Mouse (Mus musculus) cerebellum, adult 2 months (tissue): Measurements from ENCODE around the gene Adgrl1. TPM values are rescaled to one million over a fixed set of nuclear protein-coding genes. Genes with fewer than 3 reads are reported as not detected.
A peak's percentile ranks its signal among the peaks of the same experiment; 100 is the strongest.

Experiments
- DNase-seq, 2 experiments: peaks; one replicate each; pipeline ENCODE4 v3.0.0; 2021
- H3K27ac ChIP-seq: fragments of 200-500 bp; 2 replicates; pipeline ENCODE4 v1.5.1; 2012; ENCODE audit warnings: low read length, control low read depth, inconsistent platforms; ENCODE audit not compliant: insufficient read depth
- H3K27me3 ChIP-seq: fragments of 200-500 bp; 2 replicates; pipeline ENCODE4 v1.6.1; 2012; ENCODE audit warnings: inconsistent platforms, mild to moderate bottlenecking, low read length, moderate library complexity; ENCODE audit not compliant: control insufficient read depth, insufficient read depth
- H3K4me1 ChIP-seq: fragments of 200-500 bp; 2 replicates; pipeline ENCODE4 v1.6.1; 2011; ENCODE audit warnings: low read length; ENCODE audit not compliant: control insufficient read depth, insufficient read depth
- H3K4me3 ChIP-seq: fragments of 200-500 bp; replicated peaks from 2 replicates; pipeline ENCODE3; 2011; ENCODE audit warnings: mild to moderate bottlenecking, low read depth, low read length, control low read depth; ENCODE audit not compliant: insufficient read depth
- CTCF ChIP-seq: fragments of 200-500 bp; IDR thresholded peaks from 2 replicates; pipeline ENCODE4 v1.5.1; 2011; ENCODE audit warnings: low read depth, mild to moderate bottlenecking, control low read depth, low read length, moderate library complexity, borderline replicate concordance; ENCODE audit not compliant: insufficient read depth
- POLR2A ChIP-seq: fragments of 200-500 bp; IDR thresholded peaks from 2 replicates; pipeline ENCODE4 v1.6.1; 2011; ENCODE audit warnings: low read length, control low read depth, borderline replicate concordance; ENCODE audit not compliant: insufficient read depth
- WGBS: fragments of 180-500 bp; shearing (Covaris S2); methylation state at CpG from one replicate; pipeline ENCODE4 v1.1.7; 2018; 5-methylcytosine and 5-hydroxymethylcytosine counted together
- polyA plus RNA-seq: library from polyadenylated mRNA; depleted of rRNA; stranded (reverse); fragments of >200 nt; gene quantifications from 2 replicates; pipeline ENCODE4 v1.2.3, GENCODE M21; 2012; rRNA removed

Adgrl1 gene
- 164 and 184 TPM in 2 replicates for polyA plus RNA-seq

DNA sequence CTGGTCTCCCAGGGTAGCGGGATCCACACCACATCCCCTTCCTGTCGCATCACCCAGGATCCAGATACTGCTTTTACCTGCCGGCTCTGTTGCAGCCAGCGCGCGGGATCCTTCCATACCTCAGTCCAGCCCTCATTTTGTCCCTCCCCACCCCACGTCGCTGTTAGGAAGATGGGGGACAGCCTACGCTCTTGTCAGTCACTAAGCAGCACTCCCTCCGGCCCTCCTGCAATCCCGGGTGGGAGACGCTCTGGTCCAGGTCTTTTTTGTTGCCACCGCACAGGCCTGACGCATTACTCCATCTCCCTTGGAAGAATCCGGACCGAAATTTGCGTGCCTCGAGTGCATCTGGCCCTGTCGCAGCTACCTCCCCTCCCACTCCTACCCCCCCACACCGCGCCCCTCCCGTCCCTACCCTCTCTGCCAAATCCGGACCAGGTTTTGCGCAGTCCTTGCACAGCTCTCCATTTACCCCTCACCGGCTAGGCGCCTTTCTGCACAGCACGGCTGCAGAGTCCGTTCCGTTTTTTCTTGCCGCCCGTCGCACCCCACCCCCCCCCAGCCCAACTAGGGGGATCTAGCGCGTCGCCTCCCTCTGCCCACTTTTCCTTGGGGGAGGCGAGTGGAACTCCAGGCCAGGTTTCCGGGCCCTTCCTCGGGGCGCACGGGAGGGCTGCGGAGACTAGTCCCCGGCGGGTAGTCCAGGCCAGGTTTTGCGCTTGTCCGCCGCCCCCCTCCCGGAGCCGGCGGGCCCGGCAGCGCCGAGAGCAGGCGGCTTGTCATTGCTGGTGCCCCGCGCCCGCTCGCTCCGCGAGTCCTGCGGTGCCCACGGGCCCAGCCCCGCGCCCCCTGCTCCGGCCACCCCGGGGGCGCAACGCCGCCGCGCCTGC, at the start of gene Adgrl1:
TSS of gene Adgrl1 (plus strand) at position 743 of the 890 bp plus-strand sequence.
- peaks cover 43% of the 10 kb centered on the region for H3K4me1 ChIP-seq
- WGBS = 1% methylated on average over 69 of the region's 70 CpGs

DNA sequence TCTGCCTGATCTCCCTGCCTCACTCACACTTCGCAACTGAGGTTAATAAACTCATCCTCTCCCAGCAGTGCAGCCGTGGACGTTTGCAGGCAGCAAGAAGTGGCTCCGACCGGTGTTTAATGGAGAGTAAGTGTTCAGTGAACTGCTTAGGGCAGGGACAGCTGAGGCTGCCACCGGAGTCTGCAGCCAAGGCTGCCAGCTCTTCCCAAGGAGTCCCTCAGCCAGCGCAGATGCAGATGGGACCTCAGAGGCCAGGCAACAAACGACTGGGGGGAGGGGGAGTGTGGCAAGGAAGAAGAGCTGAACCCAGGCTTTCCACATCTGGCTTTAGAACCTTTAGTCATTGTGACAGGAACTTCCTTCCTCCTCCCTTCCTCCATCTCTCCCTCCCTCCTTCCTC, 47.6 kb upstream of the Adgrl1 start:
- Histone ChIP-seq H3K4me3 (no peak overlapping the region), H3K27ac (no peak overlapping the region), H3K27me3 (no peaks in the 10 kb centered on the region), H3K4me1 (no peaks in the 10 kb centered on the region; the same call in 1 of the 2 replicates)
- TF ChIP-seq CTCF (no peak), POLR2A (no peak)
- no peak for DNase-seq
- WGBS = 7% methylated on average over 8 of the region's 8 CpGs

More for the DNA sequence above, at the start of gene Adgrl1:
- Histone ChIP-seq H3K27ac (peak within 1 kb of the TSS; percentile 99), H3K4me3 (peak within 1 kb of the TSS; percentile 75), H3K27me3 (no peaks in the 10 kb centered on the region)
- peak; percentile 97 to 98 for DNase-seq
- peak; percentile 57 for TF ChIP-seq POLR2A
- no peak for TF ChIP-seq CTCF

DNA sequence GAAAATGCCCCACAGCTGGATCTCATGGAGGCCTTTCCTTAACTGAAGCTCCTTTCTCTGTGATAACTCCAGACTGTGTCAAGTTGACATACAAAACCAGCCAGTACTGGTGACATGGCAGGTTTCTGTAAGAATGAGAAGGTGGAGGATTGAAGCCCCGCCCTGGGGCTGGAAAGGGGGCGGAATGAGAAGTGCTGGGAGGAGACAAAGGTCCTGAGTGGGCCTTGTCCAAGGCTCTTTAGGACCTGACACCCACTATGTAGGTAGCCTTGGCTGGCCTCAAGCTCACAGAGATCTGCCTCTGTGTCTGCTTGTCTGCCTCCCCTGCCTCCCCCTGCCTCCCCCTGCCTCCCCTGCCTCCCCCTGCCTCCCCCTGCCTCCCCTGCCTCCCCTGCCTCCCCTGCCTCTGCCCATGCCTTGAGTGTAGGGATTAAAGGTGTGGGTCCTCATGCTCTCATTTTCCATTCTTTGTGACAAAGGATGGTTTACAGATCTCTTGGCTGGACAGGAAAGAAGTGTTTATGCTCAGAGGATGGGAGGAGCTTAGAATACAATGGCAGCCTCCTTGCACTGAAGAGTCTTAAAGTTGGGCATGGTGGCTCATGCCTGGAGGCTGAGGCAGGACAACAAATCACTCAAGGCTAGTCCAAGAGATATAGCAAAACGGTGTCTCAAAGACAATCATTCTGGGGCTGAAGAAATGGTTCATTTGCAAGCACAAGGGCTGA, 46.4 kb upstream of the Adgrl1 start:
- DNase-seq = no peak
- TF ChIP-seq CTCF (no peak), POLR2A (no peak)
- H3K27me3 ChIP-seq = no peaks in the 10 kb centered on the region
- WGBS = 87% methylated on average over 3 of the region's 3 CpGs
- H3K4me1 ChIP-seq = no peaks in the 10 kb centered on the region; the same call in 1 of the 2 replicates
- H3K4me3 ChIP-seq = no peak overlapping the region
- no peak overlapping the region for H3K27ac ChIP-seq

DNA sequence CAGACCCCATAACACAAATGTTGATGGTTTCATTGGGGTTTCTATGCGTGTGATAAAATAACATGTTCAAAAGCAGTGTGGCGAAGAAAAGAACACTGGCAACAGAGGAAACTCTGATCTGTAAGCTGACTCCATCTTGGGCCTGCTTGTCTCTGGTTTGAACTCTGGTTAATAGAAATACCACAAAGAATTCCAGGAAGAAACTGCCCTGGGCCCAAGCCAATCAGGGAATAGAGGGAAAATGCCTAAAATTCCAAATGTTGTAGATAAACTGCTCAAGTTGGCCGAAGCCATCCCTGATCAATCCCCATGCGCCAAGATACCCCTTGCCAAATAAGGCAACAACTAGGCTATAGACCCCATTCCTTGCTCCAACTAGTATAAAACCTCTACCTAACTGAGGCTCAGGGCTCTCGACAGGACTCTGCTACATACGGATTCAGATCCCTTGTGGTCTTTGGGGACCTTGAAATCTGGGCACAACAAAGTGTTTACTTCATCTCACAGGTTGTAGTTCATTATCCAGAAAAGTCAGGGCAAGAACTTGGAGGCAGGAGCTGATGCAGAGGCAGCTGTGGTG, 43.3 kb upstream of the Adgrl1 start:
- DNase-seq = no peak
- Histone ChIP-seq H3K27me3 (no peaks in the 10 kb centered on the region), H3K4me1 (no peaks in the 10 kb centered on the region; the same call in 1 of the 2 replicates), H3K4me3 (no peak overlapping the region), H3K27ac (no peak overlapping the region)
- 90% methylated on average over 6 of the region's 6 CpGs for WGBS
- no peak for TF ChIP-seq CTCF
- no peak for TF ChIP-seq POLR2A

DNA sequence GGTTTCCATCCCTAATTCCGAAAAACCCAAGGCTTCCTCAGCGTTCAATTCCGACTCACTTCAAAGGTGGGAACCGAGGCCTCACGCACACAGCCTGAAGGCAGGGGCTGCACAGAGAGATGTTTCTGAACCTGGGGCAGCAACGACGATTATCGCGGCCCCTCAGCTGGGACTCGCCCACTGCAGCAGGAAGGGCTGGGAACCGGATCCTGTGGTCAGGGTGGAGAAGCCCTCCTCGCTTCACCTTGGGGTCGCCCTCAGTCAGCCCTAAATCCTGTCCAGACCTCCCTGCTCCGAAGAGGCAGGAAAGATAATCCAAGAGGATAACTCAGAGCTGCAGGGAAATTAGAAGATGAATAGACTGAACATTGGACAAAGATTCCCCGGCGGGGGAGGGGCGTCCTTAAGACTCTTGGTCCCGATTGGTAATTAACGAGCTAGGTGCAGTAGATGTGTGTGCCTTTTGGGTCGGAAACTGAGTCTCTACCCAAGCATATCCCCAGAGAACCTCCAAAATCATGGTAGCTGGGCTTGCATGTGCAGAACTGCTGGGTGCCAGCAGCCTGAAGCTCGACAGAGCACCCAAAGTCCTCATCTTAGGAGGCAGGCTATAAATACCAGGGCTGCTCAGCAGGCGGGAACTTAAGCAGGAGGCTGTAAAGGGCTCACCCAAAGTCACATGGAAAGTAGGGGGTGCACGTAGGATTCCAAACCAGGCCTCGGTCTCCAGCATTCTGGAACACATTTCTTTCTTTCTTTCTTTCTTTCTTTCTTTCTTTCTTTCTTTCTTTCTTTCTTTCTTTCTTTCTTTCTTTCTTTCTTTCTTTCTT, 37.3 kb upstream of the Adgrl1 start:
- peak in 1 of 2 experiments; percentile 15 for DNase-seq
- Histone ChIP-seq H3K27me3 (no peaks in the 10 kb centered on the region), H3K4me1 (no peaks in the 10 kb centered on the region), H3K27ac (no peak overlapping the region), H3K4me3 (peak overlapping the region; percentile 43)
- WGBS = 18% methylated on average over 24 of the region's 24 CpGs
- no peak for TF ChIP-seq POLR2A
- no peak for TF ChIP-seq CTCF

DNA sequence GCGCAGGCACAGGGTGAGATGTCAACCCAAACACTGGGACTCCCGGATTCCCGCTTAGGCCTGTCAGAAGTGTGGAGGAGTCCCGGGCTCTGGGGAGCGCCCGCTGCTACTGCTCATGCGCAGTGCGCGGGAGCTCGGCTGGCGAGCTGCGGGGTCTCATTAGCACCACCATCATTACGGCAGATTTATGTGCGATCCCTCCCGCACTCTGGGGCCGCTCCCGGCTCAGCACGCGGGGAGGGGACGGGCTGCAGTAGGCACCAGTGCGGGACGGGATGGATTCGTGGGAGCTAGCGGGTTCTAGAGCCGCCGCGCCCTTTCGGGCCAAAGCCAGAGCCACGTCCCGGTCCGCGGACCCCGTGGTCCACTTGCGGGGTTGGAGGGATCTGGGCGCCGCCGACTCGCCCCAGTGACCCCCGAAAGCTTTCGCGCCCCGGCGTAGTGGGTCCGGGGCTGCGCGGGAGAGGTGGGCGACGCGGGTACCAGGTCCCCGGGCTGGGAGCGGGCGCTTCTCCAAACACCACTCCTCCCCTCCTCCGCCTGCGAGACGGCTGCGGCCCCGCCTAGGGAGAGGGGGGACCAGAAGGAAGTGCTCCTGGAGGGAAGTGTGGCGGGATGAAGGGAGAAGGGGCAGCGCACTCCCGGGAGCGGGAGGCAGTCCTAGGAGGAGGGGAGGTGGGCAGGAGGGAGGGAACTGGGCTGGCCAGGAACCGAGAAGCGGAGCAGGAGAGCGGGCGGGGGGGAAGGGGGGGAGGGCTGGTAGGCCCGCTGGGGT, 24.8 kb upstream of the Adgrl1 start:
- H3K4me3 ChIP-seq = peak overlapping the region; percentile 86
- no peaks in the 10 kb centered on the region for H3K27me3 ChIP-seq
- TF ChIP-seq POLR2A (peak; percentile 80), CTCF (no peak)
- peak overlapping the region; percentile 93 for H3K27ac ChIP-seq
- 0 out of 2 replicates have a peak, but pooled peaks cover 3% of the 10 kb centered on the region for H3K4me1 ChIP-seq
- DNase-seq = peak; percentile 82 to 83
- under 1% methylated on average over 61 of the region's 66 CpGs for WGBS

DNA sequence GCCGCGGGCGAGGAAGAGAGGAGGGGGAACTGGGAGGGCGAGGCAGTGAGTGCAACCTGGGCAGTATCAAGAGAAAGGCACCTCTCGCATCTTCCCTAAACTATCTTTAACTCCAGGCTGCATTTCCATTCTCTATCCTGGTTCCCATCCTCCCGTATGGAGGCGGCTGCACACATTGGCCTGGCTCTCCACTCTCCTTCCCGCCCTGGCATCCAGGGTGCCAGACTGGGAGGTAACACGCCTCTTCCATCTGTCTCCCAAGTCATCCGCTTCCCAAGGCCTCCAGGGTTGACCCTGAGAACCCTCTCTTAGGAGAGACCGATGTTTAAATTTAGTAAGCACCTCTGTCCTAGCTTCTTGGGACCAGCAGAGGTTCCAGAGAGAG, 24.3 kb upstream of the Adgrl1 start:
- WGBS = 1% methylated on average over 8 of the region's 11 CpGs
- Histone ChIP-seq H3K27ac (peak overlapping the region; percentile 30; the same call in 1 of the 2 replicates), H3K4me3 (peak overlapping the region; percentile 86), H3K4me1 (0 out of 2 replicates have a peak, but pooled peaks cover 3% of the 10 kb centered on the region), H3K27me3 (no peaks in the 10 kb centered on the region)
- peak; percentile 73 to 76 for DNase-seq
- TF ChIP-seq CTCF (no peak), POLR2A (no peak; the same call in 1 of the 2 replicates)
